In the genomic region with DNA sequence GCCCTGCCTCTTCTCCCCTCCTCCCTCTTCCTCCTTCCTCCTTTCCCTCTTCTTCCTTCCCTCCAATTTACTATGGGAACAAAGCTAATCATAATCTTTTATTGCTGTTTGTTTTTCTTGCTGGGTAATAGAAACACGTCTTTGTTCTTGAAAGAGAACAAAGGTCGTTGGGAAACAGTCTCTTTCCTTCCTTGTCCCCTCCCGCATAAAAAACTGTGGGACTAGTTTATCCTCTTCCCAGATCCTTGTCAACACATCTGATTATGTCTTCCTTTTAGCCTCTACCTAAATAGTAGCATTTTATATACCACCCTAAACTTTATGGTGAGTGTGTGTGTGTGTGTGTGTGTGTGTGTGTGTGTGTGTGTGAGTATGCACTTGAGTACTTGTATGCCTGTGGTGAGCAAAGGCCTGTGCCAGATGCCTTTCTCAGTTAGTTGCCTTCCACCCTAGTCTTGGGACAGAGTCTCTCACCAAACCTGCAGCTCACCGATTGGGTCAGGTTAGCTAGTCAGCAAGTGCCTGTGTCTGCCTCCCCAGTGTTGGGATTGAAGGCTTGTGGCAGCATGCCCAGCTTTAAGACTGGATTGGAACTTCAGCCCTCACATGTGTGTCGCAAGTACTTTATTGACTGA, we compare ENCODE assay signal across 20 mouse cellular contexts.
"Had no signal": no experiment of that assay in that cellular context is flagged by ENCODE, and none has a peak within 500 bp of the region (broad histone marks: within the 10 kb centered on the region; RNA-seq: fewer than 3 reads in every experiment).

No protein-coding gene starts in this region.

- ATAC-seq: midbrain, embryonic 13.5 days; midbrain, embryonic 16.5 days had no signal

- DNase-seq: kidney, adult 9 months; kidney, postnatal 14 days; kidney, postnatal 4 days; left cerebral cortex, postnatal 4 days; liver, embryonic 13.5 days; lung, adult 2 months; lung, postnatal 14 days; right cerebral cortex, adult 18-20 months; right cerebral cortex, postnatal 14 days; right cerebral cortex, postnatal 4 days; spleen, adult 18-20 months; thymus, postnatal 25 days had no signal

- H3K36me3 ChIP-seq: limb, embryonic 12.5 days; limb, embryonic 15.5 days; liver, embryonic 13.5 days; midbrain, embryonic 10.5 days; midbrain, embryonic 13.5 days; stomach, embryonic 15.5 days had no signal

- H3K4me2 ChIP-seq: limb, embryonic 12.5 days; limb, embryonic 15.5 days; liver, embryonic 13.5 days; midbrain, embryonic 13.5 days; stomach, embryonic 15.5 days had no signal

- H3K27ac ChIP-seq: limb, embryonic 12.5 days; limb, embryonic 15.5 days; liver, embryonic 13.5 days; macrophage; midbrain, embryonic 10.5 days; midbrain, embryonic 13.5 days; stomach, embryonic 15.5 days had no signal

- H3K4me3 ChIP-seq: limb, embryonic 12.5 days; limb, embryonic 15.5 days; liver, embryonic 13.5 days; megakaryocyte, embryonic 14.5 days; midbrain, embryonic 10.5 days; midbrain, embryonic 13.5 days; stomach, embryonic 15.5 days had no signal

- H3K9ac ChIP-seq: limb, embryonic 12.5 days; limb, embryonic 15.5 days; liver, embryonic 13.5 days; midbrain, embryonic 13.5 days; stomach, embryonic 15.5 days had no signal

- H3K27me3 ChIP-seq: limb, embryonic 15.5 days; liver, embryonic 13.5 days; stomach, embryonic 15.5 days had no signal

- H3K9me3 ChIP-seq: limb, embryonic 12.5 days; limb, embryonic 15.5 days; liver, embryonic 13.5 days; megakaryocyte, embryonic 14.5 days; midbrain, embryonic 10.5 days; midbrain, embryonic 13.5 days; stomach, embryonic 15.5 days had no signal

- H3K4me1 ChIP-seq: limb, embryonic 12.5 days; limb, embryonic 15.5 days; liver, embryonic 13.5 days; megakaryocyte, embryonic 14.5 days; midbrain, embryonic 10.5 days; midbrain, embryonic 13.5 days; stomach, embryonic 15.5 days had no signal
